Mouse (Mus musculus) CH12.LX (cell line): ENCODE results near the gene Gse1.

Experiments used
- CTCF ChIP-seq, 2 experiments: IDR thresholded peaks in 1 of 2; conservative IDR thresholded peaks in 1 of 2; 2 replicates each; pipeline ENCODE4 v1.5.1; 2011 to 2012; ENCODE audit warnings: low read depth in 2 of 2, low read length in 2 of 2, improper control_type of control experiment in 1 of 2, inconsistent platforms in 1 of 2, mild to moderate bottlenecking in 1 of 2, moderate library complexity in 1 of 2
- POLR2AphosphoS2 ChIP-seq: IDR thresholded peaks from 2 replicates; pipeline ENCODE4 v1.6.1; 2011; ENCODE audit warnings: low read depth, low read length, improper control_type of control experiment

DNA sequence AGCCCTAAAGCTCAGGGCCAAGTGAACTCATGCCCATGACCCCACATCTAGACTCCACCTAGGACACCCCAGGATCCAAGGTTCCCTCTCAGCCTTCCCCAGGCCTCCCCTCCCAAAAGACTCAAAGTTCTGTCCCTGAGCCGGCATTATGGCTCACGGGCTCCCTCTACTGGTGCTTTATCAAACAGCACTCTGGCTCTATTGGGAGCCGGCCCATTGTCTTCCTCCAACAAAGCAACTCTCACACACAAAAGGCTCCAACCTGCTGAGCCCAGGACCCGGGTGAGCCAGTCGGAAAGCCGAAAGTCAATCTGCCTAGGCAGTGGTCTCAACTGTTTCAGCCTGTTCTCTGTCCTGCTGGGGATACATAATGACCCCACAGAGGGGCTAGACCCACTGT, 389.9 kb downstream of the Gse1 start:
- TF ChIP-seq CTCF (conservative IDR thresholded peaks at IDR 0.05 in 1 of 2, IDR thresholded peaks at IDR 0.05 in 1 of 2; ENCODE audit: low read depth in 2 of 2, low read length in 2 of 2) (peak; percentile 57 to 86), POLR2AphosphoS2 (no peak)
